Mouse (Mus musculus): ENCODE measurements around the gene Fastk.

GRCm38 (mm10) chr5:24442029-24442428 is 3.1 kb downstream of the Fastk start:
- TF ChIP-seq CTCF (IDR thresholded peaks at IDR 0.05; ENCODE audit: control insufficient read depth, insufficient read depth, low read length) (no peak), POLR2A (IDR thresholded peaks at IDR 0.05; ENCODE audit: borderline replicate concordance, control insufficient read depth, low read depth, low read length) (no peak)

Measured in bone marrow, adult 2 months (tissue).